Mouse (Mus musculus): ENCODE results near the gene Adgrf3.

Gene Adgrf3

DNA sequence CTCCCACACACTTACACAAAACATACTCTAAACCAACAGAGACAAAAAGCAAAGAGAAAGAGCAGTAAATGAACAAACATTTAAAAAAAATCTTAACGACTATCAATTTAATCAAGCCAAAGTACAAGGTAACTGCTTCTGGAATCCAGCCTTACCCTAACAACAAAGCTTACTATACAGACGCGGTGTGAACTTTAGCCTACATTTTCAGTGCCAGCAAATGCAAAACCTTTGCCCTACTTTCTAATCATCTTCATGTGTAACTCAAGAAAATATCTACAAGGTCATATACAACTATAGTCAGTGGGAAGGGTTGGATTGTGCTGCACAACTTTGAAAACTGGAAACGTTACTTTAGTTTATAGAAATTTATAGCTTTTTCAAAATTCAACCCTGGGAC lies 53.5 kb downstream of the Adgrf3 start:
- in situ Hi-C loops (cut with MseI, MboI), result no loop called here

DNA sequence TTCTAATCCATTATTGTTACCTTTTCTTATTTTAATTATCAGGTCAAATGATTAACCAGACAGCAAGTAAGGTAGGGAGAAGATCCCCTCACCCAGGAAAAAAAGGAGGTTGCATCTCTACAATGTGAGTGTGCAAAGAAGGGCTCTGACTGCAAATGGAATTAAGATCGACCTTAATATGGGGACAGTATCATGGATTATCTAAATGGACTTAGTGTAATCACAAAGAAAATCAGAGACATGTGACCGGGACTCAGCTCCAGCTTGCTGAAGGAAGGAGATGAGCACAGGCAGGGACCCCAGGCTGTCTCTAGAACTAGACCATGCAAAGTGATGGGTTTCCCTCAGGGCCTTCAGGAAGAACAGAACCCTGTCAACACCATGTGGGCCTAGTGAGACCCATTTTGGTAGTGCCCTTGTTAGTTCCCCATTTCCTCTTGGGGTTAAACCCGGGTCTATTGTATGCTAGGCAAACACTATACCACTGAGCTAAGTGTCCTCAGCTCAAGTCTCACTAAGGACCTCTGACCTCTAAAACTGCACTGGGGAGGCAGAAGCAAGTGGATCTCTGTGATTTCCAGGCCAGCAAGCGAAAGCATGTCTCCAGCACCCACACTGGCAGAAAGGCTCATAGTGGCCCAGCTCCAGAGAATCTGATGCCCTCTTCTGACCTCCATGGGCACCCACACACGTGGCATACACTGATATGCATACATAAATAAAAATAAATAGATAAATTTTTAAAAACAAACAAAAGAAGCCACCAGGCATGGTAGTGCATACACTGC lies 57.2 kb downstream of the Adgrf3 start:
- in situ Hi-C loops (cut with MseI, MboI), result no loop called here

DNA sequence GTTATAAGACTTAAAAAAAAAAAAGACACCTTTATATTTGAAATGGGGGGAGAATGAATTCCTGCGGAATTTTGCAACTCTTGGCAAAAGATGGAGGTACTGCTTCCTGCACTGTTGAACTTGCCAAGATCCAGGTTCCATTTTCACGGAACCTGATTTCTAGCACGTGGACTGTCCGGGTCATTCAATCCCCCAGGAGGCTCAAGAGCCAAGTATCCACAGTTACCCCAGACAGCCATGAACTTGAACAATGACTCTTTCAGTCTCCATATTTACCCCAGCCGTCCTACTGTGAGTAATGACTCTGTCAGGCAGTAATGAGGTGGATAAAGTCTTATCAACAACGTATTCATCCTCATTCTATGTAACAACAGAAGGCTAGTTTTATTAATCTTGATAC lies 59.0 kb downstream of the Adgrf3 start:
- in situ Hi-C loops (cut with MseI, MboI), result no loop called here
